Mouse (Mus musculus) lung, embryonic 16.5 days (tissue): ENCODE results near the gene Tet2. TPM values are rescaled to one million over a fixed set of nuclear protein-coding genes. Genes with fewer than 3 reads are reported as not detected.

ENCODE experiments used
- ATAC-seq: fragments of 200-750 bp; cut with Nextera tagmentation; 2 replicates; pipeline ENCODE4 v1.8.0; 2017; ENCODE audit warnings: low read depth, mild to moderate bottlenecking, moderate library complexity
- H3K27ac ChIP-seq: fragments of 300-500 bp; sonication (generic); 2 replicates; pipeline ENCODE4 v1.5.1; 2014; ENCODE audit warnings: mild to moderate bottlenecking, control low read depth, low read length
- H3K27me3 ChIP-seq: fragments of 300-500 bp; sonication (generic); 2 replicates; pipeline ENCODE4 v1.6.1; 2014; ENCODE audit warnings: low read depth, low read length, mixed read lengths; ENCODE audit not compliant: control insufficient read depth, insufficient read depth
- H3K36me3 ChIP-seq: fragments of 300-500 bp; sonication (generic); 2 replicates; pipeline ENCODE4 v1.6.1; 2014; ENCODE audit warnings: low read length; ENCODE audit not compliant: control insufficient read depth, insufficient read depth
- H3K4me1 ChIP-seq: fragments of 300-500 bp; sonication (generic); replicated peaks from 2 replicates; pipeline ENCODE4 v1.6.1; 2014; ENCODE audit warnings: low read length, mixed read lengths; ENCODE audit not compliant: control insufficient read depth, insufficient read depth
- H3K4me2 ChIP-seq: fragments of 300-500 bp; sonication (generic); 2 replicates; pipeline ENCODE4 v1.6.1; 2014; ENCODE audit warnings: low read depth, low read length, control low read depth
- H3K4me3 ChIP-seq: fragments of 300-500 bp; sonication (generic); 2 replicates; pipeline ENCODE4 v1.5.1; 2014; ENCODE audit warnings: mild to moderate bottlenecking, low read length, control low read depth
- H3K9ac ChIP-seq: fragments of 300-500 bp; sonication (generic); 2 replicates; pipeline ENCODE4 v1.6.1; 2014; ENCODE audit warnings: low read length, control low read depth
- H3K9me3 ChIP-seq: fragments of 300-500 bp; sonication (generic); 2 replicates; pipeline ENCODE4 v1.6.1; 2016; ENCODE audit warnings: low read length; ENCODE audit not compliant: control insufficient read depth
- WGBS: fragments of 180-500 bp; shearing (Covaris S2); extraction: QIAGEN DNeasy Blood & Tissue Kit; methylation state at CpG from one replicate; pipeline ENCODE4 v1.1.7; 2014; 5-methylcytosine and 5-hydroxymethylcytosine counted together
- polyA plus RNA-seq: library from polyadenylated mRNA; unstranded; fragments of >200 nt; fragmentation: Nextera tagmentation; extraction: Ambion mirVana; gene quantifications from 2 replicates; pipeline ENCODE4 v1.2.1, GENCODE M21; 2015

Tet2 gene
- polyA plus RNA-seq, 1 experiment from 2014 or later: 16.1 TPM

GRCm38 (mm10) chr3:133554092-133554491, 9.2 kb upstream of the Tet2 start:
- H3K27me3 ChIP-seq: no peaks in the 10 kb centered on the region
- no peak overlapping the region for H3K9ac ChIP-seq
- H3K4me1 ChIP-seq: no peaks in the 10 kb centered on the region; the same call in 1 of the 2 replicates
- no peaks in the 10 kb centered on the region for H3K36me3 ChIP-seq
- H3K4me3 ChIP-seq: no peak overlapping the region
- WGBS: 90% methylated on average over 4 of the region's 4 CpGs
- H3K4me2 ChIP-seq: no peak overlapping the region
- H3K9me3 ChIP-seq: no peaks in the 10 kb centered on the region
- H3K27ac ChIP-seq: no peak overlapping the region
- no peak for ATAC-seq

DNA sequence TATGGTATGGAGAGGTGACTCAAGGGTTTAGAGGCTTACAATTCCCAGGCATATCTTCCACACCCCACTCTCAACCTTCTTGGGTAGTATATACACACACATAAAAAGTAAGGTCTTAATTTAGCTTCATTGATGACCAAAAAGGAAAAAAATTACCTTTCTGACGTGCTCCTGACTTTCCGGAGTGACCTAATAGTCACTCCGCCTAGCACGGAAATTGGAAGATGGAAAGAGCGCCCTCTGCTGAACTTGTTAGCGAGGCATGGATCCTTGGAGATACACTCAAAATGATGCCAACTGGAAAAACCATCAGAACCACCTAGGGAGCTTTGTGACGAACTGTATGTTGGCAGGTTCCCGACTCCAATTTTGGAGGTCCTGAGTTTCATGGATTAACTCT, 7.0 kb upstream of the Tet2 start:
- Histone ChIP-seq H3K27me3 (no peaks in the 10 kb centered on the region), H3K27ac (no peak overlapping the region), H3K9me3 (no peaks in the 10 kb centered on the region), H3K9ac (no peak overlapping the region), H3K36me3 (no peaks in the 10 kb centered on the region), H3K4me2 (no peak overlapping the region), H3K4me1 (peaks cover 1% of the 10 kb centered on the region; the same call in 1 of the 2 replicates), H3K4me3 (no peak overlapping the region)
- ATAC-seq: no peak
- WGBS: 75% methylated on average over 8 of the region's 8 CpGs

DNA sequence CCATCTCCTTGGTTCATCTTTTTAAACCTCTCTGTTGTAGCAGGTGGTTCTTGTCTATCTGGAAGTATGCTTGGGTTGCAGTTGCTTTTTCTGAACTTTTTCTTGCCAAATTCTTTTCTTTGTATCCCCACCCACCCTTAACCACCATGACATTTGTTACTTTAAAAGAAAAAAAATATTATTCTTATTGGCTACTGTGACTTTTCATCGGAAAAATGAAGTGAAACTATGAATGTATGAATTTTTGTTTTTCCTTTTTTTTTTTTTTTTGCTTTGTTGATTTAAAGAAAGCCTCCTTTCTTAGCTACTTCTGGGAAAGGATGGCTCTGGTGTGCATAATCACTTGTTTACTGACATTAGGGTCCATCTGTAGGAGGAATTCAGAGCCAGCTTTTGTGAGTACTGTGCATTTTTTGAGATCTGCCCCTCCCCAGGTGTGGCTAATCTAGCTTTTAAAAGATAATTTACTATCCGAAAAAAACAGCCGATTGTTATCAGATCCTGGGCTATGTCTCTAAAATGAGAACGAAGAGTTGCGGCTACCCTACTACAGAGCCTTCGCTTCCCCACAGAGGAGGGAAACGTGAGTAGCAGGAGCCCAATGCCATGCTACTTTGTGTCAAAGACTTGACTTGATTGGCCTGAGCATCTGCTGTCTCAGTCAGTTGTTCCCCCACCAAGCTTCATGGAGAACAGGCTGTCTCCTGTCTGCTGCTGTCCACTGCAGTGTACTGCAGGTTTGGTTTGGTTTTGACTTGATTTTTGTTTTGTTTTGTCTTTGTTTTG, 4.6 kb upstream of the Tet2 start:
- Histone ChIP-seq H3K27ac (no peak overlapping the region), H3K9me3 (no peaks in the 10 kb centered on the region), H3K9ac (no peak overlapping the region), H3K27me3 (no peaks in the 10 kb centered on the region), H3K4me1 (peaks cover 7% of the 10 kb centered on the region; the same call in 1 of the 2 replicates), H3K36me3 (no peaks in the 10 kb centered on the region), H3K4me3 (no peak overlapping the region), H3K4me2 (no peak overlapping the region)
- ATAC-seq: no peak
- whole genome bisulfite sequencing: 64% methylated on average over 7 of the region's 7 CpGs

- Histone ChIP-seq H3K4me3 (no peak overlapping the region), H3K36me3 (no peaks in the 10 kb centered on the region)
- WGBS: 66% methylated on average over 2 of the region's 2 CpGs
Observed at GRCm38 (mm10) chr3:133548613-133549012, 3.7 kb upstream of the Tet2 start.

GRCm38 (mm10) chr3:133546790-133547189, 1.9 kb upstream of the Tet2 start:
- peaks cover 7% of the 10 kb centered on the region; the same call in 1 of the 2 replicates for H3K4me1 ChIP-seq
- no peak overlapping the region for H3K4me2 ChIP-seq
- no peak overlapping the region for H3K27ac ChIP-seq
- no peak overlapping the region for H3K9ac ChIP-seq
- WGBS: 14% methylated on average over 2 of the region's 2 CpGs
- no peak for ATAC-seq
- H3K27me3 ChIP-seq: no peaks in the 10 kb centered on the region
- no peaks in the 10 kb centered on the region for H3K36me3 ChIP-seq
- H3K4me3 ChIP-seq: no peak overlapping the region
- H3K9me3 ChIP-seq: no peaks in the 10 kb centered on the region

More at GRCm38 (mm10) chr3:133548613-133549012, 3.7 kb upstream of the Tet2 start:
- ATAC-seq: no peak
- Histone ChIP-seq H3K4me1 (peaks cover 7% of the 10 kb centered on the region; the same call in 1 of the 2 replicates), H3K4me2 (no peak overlapping the region), H3K9me3 (no peaks in the 10 kb centered on the region), H3K27me3 (no peaks in the 10 kb centered on the region), H3K27ac (no peak overlapping the region), H3K9ac (no peak overlapping the region)

- H3K9me3 ChIP-seq: no peaks in the 10 kb centered on the region
- peak overlapping the region; percentile 82 for H3K4me3 ChIP-seq
- peak overlapping the region; percentile 99 for H3K27ac ChIP-seq
- H3K9ac ChIP-seq: peak overlapping the region; percentile 95
- H3K36me3 ChIP-seq: no peaks in the 10 kb centered on the region
- H3K4me2 ChIP-seq: peak overlapping the region; percentile 79
- ATAC-seq: no peak
- no peaks in the 10 kb centered on the region for H3K27me3 ChIP-seq
- 14% methylated on average over 6 of the region's 6 CpGs for WGBS
- H3K4me1 ChIP-seq: peaks cover 12% of the 10 kb centered on the region; the same call in 1 of the 2 replicates
Observed at GRCm38 (mm10) chr3:133545304-133545666, 346 bp upstream of the Tet2 start.

DNA sequence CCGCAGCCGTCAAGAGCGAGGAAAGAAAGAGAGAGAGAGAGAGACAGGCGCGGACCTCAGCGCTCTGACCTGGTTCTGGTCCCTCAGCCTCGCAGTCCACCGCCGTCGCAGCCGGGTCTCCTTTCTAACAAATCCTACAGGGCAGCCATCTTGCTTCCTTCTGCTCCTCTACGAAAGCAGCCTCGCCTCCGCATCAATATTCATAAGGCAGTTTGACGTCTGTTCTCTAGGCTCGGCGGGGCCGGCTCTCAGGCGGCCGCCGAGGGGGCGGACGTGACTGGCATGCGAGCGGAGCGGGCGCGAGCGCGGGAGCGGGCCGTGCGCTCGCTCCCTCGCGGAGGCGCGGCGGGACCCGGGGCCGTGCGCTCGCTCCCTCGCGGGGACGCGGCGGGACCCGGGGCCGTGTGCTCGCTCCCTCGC, 798 bp downstream of the Tet2 start:
- Histone ChIP-seq H3K27ac (peak overlapping the region; percentile 99), H3K9ac (peak overlapping the region; percentile 95), H3K36me3 (no peaks in the 10 kb centered on the region), H3K4me3 (peak overlapping the region; percentile 82), H3K9me3 (no peaks in the 10 kb centered on the region), H3K4me2 (peak overlapping the region; percentile 79), H3K27me3 (no peaks in the 10 kb centered on the region), H3K4me1 (peaks cover 14% of the 10 kb centered on the region; the same call in 1 of the 2 replicates)
- peak; percentile 95 for ATAC-seq
- WGBS: 0% methylated on average over 37 of the region's 52 CpGs

DNA sequence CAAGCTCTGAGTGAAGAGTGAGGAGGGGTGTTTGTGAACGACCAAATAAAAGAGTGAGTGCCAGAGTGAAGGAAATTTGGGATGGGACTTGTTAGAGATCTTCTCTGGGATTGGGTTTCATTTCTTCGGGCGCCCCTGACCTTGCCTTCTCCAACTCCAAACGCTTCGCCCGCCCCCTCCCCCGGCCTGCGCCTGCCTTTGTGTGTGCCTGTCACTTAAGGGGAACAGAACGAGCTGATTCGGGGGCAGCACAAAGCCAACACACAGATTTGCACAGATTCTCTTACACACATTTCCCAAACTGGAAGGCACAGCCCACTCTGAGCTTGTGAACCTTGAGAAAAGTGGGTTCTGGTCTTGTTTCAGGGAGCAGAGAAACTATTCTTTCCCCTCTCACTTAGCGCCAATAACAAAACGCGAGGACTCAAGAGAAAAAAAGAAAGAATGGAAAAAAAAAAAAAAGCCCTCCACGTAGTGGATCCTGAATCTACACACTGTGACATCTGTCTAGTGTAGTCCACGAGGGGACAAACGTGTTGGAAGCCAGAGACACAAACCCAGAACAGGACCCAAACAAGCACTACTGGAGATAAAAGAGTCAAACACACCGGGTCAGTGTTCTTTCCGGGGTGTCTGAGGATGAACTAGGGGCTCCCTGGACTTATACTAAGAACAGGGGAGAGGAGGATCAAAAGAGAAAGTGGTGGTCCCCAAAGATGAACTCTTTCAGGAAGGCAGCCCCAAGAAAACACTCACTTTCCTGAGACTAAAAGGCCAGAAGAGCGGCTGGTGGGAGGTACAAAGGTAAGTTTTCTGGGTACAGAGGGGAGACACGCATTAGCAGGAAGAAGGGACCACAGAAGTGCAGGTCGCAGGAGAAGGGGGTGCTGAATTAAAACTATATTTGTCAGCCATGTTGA, 1.6 kb downstream of the Tet2 start:
- Histone ChIP-seq H3K9ac (peak overlapping the region; percentile 95), H3K27me3 (no peaks in the 10 kb centered on the region), H3K36me3 (peaks cover 3% of the 10 kb centered on the region; the same call in 1 of the 2 replicates), H3K4me2 (peak overlapping the region; percentile 55), H3K4me3 (peak overlapping the region; percentile 82), H3K9me3 (0 out of 2 replicates have a peak, but pooled peaks cover 2% of the 10 kb centered on the region), H3K4me1 (peaks cover 14% of the 10 kb centered on the region; the same call in 1 of the 2 replicates), H3K27ac (peak overlapping the region; percentile 99)
- ATAC-seq: no peak
- under 1% methylated on average over 21 of the region's 21 CpGs for WGBS

GRCm38 (mm10) chr3:133542084-133542483, 2.9 kb downstream of the Tet2 start:
- no peak for ATAC-seq
- Histone ChIP-seq H3K9me3 (0 out of 2 replicates have a peak, but pooled peaks cover 2% of the 10 kb centered on the region), H3K4me1 (peaks cover 14% of the 10 kb centered on the region; the same call in 1 of the 2 replicates), H3K27me3 (no peaks in the 10 kb centered on the region), H3K4me2 (peak overlapping the region; percentile 31; the same call in 1 of the 2 replicates), H3K27ac (no peak overlapping the region), H3K4me3 (peak overlapping the region; percentile 8; the same call in 1 of the 2 replicates), H3K36me3 (peaks cover 5% of the 10 kb centered on the region; the same call in 1 of the 2 replicates), H3K9ac (no peak overlapping the region)
